Mouse (Mus musculus) limb, embryonic 10.5 days (tissue): Measurements from ENCODE around the gene Tbx2. TPM values are rescaled to one million over a fixed set of nuclear protein-coding genes. Genes with fewer than 3 reads are reported as not detected.

ENCODE experiments used
- DNase-seq: peaks from one replicate; pipeline ENCODE4 v3.0.0-alpha.2; 2017; ENCODE audit warnings: low spot score
- H3K27ac ChIP-seq: fragments of 300-500 bp; sonication (generic); 2 replicates; pipeline ENCODE4 v1.5.1; 2016; ENCODE audit warnings: mild to moderate bottlenecking
- H3K27me3 ChIP-seq: fragments of 300-500 bp; sonication (generic); 2 replicates; pipeline ENCODE4 v1.6.1; 2016; ENCODE audit warnings: low read depth, mild to moderate bottlenecking; ENCODE audit not compliant: poor library complexity, severe bottlenecking
- H3K36me3 ChIP-seq: fragments of 300-500 bp; sonication (generic); 2 replicates; pipeline ENCODE4 v1.6.1; 2016; ENCODE audit warnings: mild to moderate bottlenecking, moderate library complexity
- H3K4me1 ChIP-seq: fragments of 300-500 bp; sonication (generic); 2 replicates; pipeline ENCODE4 v1.6.1; 2016
- H3K4me3 ChIP-seq: fragments of 300-500 bp; sonication (generic); 2 replicates; pipeline ENCODE4 v1.5.1; 2016; ENCODE audit warnings: mild to moderate bottlenecking, moderate library complexity
- H3K9me3 ChIP-seq: fragments of 300-500 bp; sonication (generic); replicated peaks from 2 replicates; pipeline ENCODE4 v1.6.1; 2016; ENCODE audit warnings: mild to moderate bottlenecking
- WGBS: fragments of 180-500 bp; shearing (Covaris S2); methylation state at CpG from one replicate; pipeline ENCODE4 v1.1.7; 2016; 5-methylcytosine and 5-hydroxymethylcytosine counted together
- polyA plus RNA-seq: library from polyadenylated mRNA; unstranded; fragments of >200 nt; fragmentation: Nextera tagmentation; extraction: Ambion mirVana; gene quantifications from 2 replicates; pipeline ENCODE4 v1.2.1, GENCODE M21; 2016

Tbx2 gene
- polyA plus RNA-seq, 1 experiment from 2014 or later, result 5.3 TPM

DNA sequence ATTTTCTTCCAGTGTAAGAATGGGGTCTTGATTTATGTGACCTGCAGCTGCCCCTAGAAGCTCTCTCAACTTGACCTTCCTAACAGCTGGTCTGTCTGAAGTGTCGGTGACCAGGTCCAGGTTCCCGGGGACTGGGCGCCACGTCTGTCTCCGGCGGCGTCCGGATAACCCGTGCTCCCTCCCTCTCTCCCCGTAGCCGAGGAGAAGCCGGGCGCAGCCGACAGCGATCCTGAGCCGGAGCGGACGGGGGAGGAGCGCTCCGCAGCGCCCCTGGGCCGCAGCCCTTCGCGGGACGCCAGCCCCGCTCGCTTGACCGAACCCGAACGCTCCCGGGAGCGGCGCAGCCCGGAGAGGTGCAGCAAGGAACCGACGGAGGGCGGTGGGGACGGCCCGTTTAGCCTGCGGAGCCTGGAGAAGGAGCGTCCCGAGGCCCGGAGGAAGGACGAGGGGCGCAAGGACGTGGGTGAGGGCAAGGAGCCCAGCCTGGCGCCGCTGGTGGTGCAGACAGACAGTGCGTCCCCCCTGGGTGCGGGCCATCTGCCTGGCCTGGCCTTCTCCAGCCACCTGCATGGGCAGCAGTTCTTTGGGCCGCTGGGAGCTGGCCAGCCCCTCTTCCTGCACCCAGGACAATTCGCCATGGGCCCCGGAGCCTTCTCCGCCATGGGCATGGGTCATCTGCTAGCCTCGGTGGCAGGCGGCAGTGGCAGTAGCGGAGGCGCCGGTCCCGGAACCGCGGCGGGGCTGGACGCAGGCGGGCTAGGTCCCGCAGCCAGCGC lies 5.5 kb downstream of the Tbx2 start:
- under 1% methylated on average over 67 of the region's 67 CpGs for WGBS
- Histone ChIP-seq H3K9me3 (no peaks in the 10 kb centered on the region), H3K4me3 (peak overlapping the region; percentile 70), H3K27ac (peak overlapping the region; percentile 90), H3K27me3 (peaks cover 97% of the 10 kb centered on the region), H3K4me1 (peaks cover 64% of the 10 kb centered on the region), H3K36me3 (peaks cover 31% of the 10 kb centered on the region)
- peak; percentile 77 for DNase-seq

DNA sequence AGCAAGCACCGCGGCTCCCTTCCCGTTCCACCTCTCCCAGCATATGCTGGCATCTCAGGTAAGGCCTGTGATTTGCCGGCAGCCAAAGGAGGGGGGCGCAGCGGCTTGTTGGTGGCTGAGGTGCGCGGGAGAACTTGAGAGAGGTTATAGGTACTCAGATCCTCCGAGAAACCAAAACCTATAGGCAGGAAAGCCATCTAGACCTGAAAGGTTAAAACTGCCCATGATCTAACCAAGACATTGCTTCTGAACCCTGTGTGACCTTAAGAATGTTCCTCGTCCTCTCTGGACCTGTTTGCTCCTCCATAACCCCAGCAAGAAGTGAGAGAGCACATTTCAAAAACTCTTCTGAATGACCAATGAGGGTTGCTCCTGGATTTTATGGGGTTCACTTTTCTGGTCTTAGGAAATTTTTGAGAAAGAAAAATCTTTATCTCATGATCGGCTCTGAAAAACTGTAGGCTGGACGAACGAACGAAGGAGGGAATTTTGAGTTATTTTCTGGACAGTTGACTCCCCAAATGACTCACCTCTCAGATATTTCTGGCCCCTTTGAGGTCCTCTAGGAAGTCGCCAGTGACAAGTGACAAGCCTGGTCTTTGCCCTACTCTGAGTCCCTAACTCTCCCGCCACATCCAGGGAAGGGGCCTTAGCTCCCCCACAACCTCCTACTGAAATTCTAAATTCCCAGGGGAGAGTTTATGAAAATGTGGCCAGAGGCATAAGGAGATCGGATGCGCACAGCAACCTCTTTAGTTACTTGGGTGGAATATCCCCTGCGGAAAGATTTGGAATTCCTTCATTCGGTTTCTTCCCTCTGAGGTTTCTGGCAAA lies 6.3 kb downstream of the Tbx2 start:
- peak overlapping the region; percentile 90 for H3K27ac ChIP-seq
- peaks cover 95% of the 10 kb centered on the region for H3K27me3 ChIP-seq
- H3K36me3 ChIP-seq, result peaks cover 31% of the 10 kb centered on the region
- H3K4me1 ChIP-seq, result peaks cover 68% of the 10 kb centered on the region
- H3K9me3 ChIP-seq, result no peaks in the 10 kb centered on the region
- WGBS, result 6% methylated on average over 20 of the region's 20 CpGs
- DNase-seq, result peak; percentile 38
- peak overlapping the region; percentile 70 for H3K4me3 ChIP-seq

DNA sequence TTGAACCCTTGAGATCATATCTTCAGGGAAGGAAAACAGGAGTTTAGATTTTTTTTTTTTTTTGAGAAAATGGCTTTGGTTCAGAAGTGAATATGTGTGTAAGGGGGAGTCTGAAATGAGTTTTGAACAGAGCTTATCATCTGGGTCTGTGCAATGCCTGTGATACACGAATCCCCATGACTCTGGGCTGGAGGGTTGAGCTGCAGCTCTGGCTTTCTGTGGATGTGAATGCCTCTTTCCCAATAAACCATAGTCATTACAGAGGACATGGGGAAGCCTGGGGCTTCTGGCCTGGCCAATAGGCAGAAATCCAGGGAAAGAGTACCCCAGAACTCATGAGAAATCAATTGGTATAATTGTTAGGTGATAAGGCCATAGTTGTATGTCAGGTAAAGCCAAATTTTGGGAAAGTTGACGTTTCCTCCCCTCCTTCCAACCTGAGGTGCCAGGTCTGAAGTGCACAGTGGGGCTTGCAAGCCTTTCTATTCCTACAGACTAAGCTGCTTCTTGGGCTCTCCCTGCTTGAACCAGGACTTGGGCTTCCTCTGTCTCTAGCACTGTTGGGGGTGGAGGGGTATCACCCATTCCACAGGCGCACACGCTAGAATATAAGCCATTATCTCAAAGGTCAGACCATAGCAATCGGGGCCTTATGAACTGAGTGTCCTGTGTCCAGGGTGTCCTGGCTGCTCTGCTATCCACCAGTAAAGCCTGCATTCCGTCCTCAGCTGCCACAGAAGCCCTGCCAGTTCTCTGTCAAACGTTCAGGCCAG lies 7.1 kb downstream of the Tbx2 start:
- Histone ChIP-seq H3K36me3 (peaks cover 31% of the 10 kb centered on the region), H3K27ac (peak overlapping the region; percentile 70; the same call in 1 of the 2 replicates), H3K4me1 (peaks cover 68% of the 10 kb centered on the region), H3K4me3 (peak overlapping the region; percentile 70), H3K27me3 (peaks cover 87% of the 10 kb centered on the region), H3K9me3 (no peaks in the 10 kb centered on the region)
- WGBS, result 12% methylated on average over 7 of the region's 7 CpGs
- DNase-seq, result no peak

DNA sequence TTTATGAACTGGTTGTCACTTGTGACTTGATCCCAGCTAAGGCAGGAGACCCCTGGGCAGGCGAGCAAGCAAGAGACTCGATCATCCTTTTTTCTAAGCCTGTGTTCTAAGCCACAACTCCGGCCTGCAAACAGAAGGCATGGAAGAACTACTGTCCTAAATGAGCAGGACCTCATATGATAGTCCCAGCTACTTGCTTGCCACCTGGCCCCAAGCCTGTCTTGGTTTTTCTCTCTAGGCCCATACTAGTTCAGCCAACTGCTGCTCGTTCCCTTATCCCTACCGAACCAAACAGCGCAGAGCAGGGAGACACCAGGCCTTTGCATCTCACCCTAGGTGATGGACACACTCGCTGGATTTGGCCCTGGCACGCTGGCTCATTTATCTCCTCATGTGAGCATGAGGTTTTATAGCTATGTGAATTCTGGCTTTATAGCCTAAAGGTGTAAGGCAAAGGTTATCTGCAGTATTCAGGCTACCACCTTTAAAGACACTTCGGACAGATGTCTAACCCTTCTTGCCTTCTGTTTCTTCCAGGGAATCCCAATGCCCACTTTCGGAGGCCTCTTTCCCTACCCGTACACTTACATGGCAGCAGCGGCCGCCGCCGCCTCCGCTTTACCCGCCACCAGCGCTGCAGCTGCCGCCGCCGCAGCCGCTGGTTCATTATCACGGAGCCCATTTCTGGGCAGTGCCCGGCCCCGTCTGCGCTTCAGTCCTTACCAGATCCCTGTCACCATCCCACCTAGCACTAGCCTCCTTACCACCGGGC lies 7.9 kb downstream of the Tbx2 start:
- Histone ChIP-seq H3K9me3 (no peaks in the 10 kb centered on the region), H3K4me3 (peak overlapping the region; percentile 39), H3K27me3 (peaks cover 83% of the 10 kb centered on the region), H3K27ac (peak overlapping the region; percentile 70), H3K4me1 (peaks cover 71% of the 10 kb centered on the region), H3K36me3 (peaks cover 31% of the 10 kb centered on the region)
- WGBS, result 5% methylated on average over 27 of the region's 27 CpGs
- peak; percentile 62 for DNase-seq

DNA sequence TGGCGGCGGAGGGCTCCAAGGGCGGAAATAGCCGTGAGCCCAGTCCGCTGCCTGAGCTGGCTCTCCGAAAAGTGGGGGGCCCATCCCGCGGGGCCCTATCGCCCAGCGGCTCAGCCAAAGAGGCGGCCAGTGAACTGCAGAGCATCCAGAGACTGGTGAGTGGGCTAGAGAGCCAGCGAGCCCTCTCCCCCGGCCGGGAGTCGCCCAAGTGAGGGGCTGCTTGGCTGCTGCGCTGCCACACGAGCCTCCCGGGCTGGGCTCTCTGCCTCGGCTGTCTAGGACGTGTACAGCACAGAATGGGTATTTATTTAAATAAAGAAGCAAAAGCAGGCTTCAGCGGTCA lies 8.4 kb downstream of the Tbx2 start:
- Histone ChIP-seq H3K36me3 (peaks cover 29% of the 10 kb centered on the region), H3K4me1 (peaks cover 69% of the 10 kb centered on the region), H3K9me3 (no peaks in the 10 kb centered on the region), H3K27ac (peak overlapping the region; percentile 70), H3K4me3 (peak overlapping the region; percentile 39), H3K27me3 (peaks cover 83% of the 10 kb centered on the region)
- WGBS, result 5% methylated on average over 21 of the region's 21 CpGs
- peak; percentile 56 for DNase-seq

DNA sequence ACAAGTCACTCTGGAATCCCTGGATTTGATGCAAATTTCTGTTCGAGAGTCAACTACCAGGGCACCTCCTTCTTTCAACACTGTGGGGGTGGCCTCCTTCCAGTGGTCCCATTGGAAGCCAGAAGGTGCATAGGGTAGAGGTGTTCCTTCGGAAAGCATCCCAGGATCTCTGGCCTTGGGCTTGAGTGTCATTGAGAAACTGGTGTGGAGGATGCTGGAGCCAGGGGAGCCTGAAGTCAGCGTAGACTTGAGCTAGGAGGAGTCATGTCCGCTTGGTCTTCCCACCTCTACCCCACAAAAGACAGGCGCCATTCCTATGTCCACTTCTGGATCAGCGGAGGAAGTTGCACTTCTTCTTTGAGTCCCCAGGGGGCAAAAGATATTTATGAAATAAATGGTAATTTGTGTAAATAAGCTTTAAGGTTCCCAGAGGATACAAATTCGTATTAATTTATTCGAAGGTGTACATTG lies 8.9 kb downstream of the Tbx2 start:
- DNase-seq, result no peak
- no peaks in the 10 kb centered on the region for H3K9me3 ChIP-seq

DNA sequence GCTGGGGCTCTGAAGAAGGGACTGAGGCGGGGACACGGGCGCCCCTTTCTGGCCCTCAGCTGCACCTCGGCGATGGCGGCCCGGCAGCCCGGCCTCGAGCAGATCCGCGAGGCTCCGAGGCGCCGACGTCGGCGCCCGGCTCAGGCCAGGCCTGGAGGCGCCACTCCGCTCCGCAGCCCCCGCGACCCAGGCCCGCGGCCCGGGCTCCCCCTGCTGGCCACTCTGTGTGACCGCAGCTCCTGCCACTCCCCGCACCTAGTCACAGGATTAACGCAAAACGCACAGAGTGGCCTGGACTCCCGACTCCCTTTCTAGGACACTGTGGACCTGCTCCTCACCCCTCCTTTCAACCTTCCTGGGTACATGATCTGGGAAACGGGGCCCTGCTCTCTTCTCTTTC lies 9.6 kb downstream of the Tbx2 start:
- Histone ChIP-seq H3K4me3 (peak overlapping the region; percentile 67), H3K4me1 (peaks cover 68% of the 10 kb centered on the region), H3K27me3 (peaks cover 83% of the 10 kb centered on the region), H3K9me3 (no peaks in the 10 kb centered on the region), H3K27ac (peak overlapping the region; percentile 70), H3K36me3 (peaks cover 23% of the 10 kb centered on the region)
- peak; percentile 91 for DNase-seq
- WGBS, result under 1% methylated on average over 32 of the region's 32 CpGs

More for the DNA sequence above, 8.9 kb downstream of the Tbx2 start:
- peak overlapping the region; percentile 70 for H3K27ac ChIP-seq
- WGBS, result 7% methylated on average over 8 of the region's 8 CpGs
- H3K4me3 ChIP-seq, result peak overlapping the region; percentile 67
- peaks cover 68% of the 10 kb centered on the region for H3K4me1 ChIP-seq
- peaks cover 24% of the 10 kb centered on the region for H3K36me3 ChIP-seq
- peaks cover 83% of the 10 kb centered on the region for H3K27me3 ChIP-seq

DNA sequence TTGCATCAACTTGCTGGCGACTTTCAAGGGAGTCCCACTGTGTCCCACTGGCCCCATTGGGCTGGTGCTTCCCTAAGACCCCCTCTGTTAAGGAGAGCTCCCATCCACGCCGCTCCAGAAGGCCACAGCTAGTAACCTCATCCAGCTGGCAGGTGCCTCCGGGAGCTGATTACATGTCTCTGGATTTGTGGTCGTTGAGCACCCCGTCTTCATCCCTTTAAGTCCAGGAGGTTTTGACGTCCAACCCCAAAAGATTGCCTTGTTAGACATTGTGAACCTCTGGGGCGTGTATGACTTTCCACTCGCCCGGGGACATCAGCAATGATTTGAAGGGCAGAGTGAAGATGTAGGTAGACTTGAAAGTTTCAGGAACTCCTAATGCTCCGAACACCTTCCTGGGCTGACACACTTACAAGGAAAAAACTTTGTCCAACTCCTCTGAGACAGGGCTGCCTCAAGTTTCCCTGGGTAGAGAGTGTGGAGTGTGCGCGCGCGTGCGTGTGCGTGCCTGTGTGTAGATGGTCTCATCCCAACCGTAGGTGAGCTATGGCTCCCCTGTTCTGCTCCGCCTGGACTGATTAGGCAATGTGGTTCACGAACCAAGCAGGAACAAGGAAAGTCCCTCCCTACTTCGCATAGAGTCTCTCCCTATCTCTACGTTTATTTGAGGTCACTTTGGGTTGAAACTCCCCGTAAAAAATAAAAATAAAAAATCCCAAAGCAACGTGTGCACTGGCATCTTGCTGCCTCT lies 10.4 kb downstream of the Tbx2 start:
- peak overlapping the region; percentile 86 for H3K27ac ChIP-seq
- H3K4me1 ChIP-seq, result peaks cover 60% of the 10 kb centered on the region
- H3K4me3 ChIP-seq, result peak overlapping the region; percentile 67
- H3K36me3 ChIP-seq, result peaks cover 18% of the 10 kb centered on the region
- no peaks in the 10 kb centered on the region for H3K9me3 ChIP-seq
- 5% methylated on average over 24 of the region's 24 CpGs for WGBS
- DNase-seq, result peak; percentile 55
- H3K27me3 ChIP-seq, result peaks cover 81% of the 10 kb centered on the region

DNA sequence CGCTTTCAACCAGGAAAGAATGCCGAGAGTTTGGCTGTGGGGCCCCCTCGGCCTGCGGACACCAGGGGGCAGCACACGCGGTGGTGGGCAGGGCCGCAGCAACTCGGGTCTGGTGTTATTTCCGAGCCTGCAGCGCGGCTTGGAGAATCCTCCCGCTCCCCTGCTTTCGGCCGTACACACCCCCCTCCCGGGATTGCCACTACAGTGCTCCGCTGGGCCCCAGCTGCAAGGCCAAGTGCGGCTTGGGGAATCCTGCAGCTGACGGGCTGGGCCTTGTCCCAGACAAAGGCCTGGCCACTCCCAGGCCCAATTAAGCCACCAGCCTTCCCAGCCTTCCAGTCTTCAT lies 11.0 kb downstream of the Tbx2 start:
- WGBS, result under 1% methylated on average over 18 of the region's 18 CpGs
- DNase-seq, result peak; percentile 92
- Histone ChIP-seq H3K36me3 (peaks cover 12% of the 10 kb centered on the region), H3K9me3 (no peaks in the 10 kb centered on the region), H3K4me1 (peaks cover 55% of the 10 kb centered on the region), H3K4me3 (peak overlapping the region; percentile 67), H3K27me3 (peaks cover 76% of the 10 kb centered on the region), H3K27ac (peak overlapping the region; percentile 86)

DNA sequence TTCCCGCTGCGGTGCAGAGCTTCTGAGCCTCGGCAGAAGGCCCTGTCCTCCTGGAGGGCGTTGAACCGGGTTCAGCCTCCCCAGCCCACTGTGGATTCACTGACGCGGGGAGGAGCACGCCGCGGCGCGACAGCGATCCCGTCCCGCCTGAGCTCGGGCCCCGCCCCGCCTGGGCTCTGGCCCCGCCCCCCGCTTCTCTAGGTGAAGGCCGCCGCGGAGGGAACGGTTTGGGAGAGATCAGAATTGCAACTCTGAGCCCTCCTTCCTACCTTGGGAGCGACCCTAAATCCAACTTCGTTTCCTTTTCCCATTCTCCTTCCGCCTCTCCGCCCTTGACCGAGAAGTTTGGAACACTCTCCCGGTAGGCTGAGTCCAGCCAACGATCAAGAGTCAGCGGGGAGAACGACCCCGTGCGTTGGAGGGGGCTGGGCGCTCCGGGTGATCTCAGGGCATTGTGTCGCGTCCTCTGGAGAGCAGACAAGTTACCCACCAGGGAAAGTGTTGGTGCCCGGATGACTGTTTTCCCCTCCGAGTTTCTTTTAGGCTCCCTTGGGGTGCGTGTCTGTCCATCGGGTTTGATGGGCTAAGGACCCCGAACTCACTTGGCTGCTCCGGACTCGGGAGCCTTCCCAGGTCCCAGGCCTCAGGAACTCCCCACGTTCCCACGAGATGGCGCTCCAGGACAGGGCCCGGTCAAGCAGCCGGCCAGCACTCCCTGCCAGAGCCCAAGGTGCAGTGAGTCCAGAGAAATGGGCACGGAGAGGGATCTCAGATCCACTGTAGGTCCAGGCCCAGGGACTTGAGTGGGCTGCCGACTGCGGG lies 12.0 kb downstream of the Tbx2 start:
- under 1% methylated on average over 54 of the region's 54 CpGs for WGBS
- Histone ChIP-seq H3K4me3 (peak overlapping the region; percentile 67), H3K9me3 (no peaks in the 10 kb centered on the region), H3K4me1 (peaks cover 59% of the 10 kb centered on the region), H3K27me3 (peaks cover 65% of the 10 kb centered on the region), H3K27ac (peak overlapping the region; percentile 86), H3K36me3 (peaks cover 11% of the 10 kb centered on the region)
- DNase-seq, result peak; percentile 98

DNA sequence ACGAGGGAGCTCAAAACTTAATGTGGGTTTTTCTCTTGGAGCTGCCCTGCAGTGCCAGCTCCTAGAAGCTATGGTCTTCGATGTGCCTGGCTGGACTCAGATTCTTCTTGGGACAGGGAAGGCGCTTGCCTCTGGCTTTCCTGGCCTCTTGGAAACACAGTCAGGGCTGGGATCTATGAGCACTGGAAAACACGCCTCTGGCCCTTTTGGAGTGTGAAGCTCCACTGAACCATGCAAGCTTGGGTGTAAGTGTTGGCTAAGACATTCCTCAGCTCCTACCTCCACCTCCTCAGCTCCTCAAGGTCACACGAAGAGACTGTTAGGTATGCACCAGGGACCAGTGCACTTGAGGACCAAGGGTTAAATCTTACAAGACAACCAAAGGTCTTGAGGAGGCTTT lies 12.6 kb downstream of the Tbx2 start:
- Histone ChIP-seq H3K27ac (peak overlapping the region; percentile 86; the same call in 1 of the 2 replicates), H3K4me1 (peaks cover 59% of the 10 kb centered on the region), H3K4me3 (peak overlapping the region; percentile 67), H3K9me3 (no peaks in the 10 kb centered on the region), H3K36me3 (peaks cover 10% of the 10 kb centered on the region), H3K27me3 (peaks cover 62% of the 10 kb centered on the region)
- 37% methylated on average over 5 of the region's 5 CpGs for WGBS
- no peak for DNase-seq
